Comparison of ENCODE assay signal across 13 mouse cellular contexts in genomic region chr14:105074376-105074775, GRCm38 (mm10).
"Had no signal": no experiment of that assay in that cellular context is flagged by ENCODE, and none has a peak within 500 bp of the region (broad histone marks: within the 10 kb centered on the region; RNA-seq: fewer than 3 reads in every experiment).

No protein-coding gene starts in this region.

- DNase-seq: lung, adult 18-20 months; lung, embryonic 14.5 days; lung, postnatal 10 days; lung, postnatal 4 days; midbrain, embryonic 14.5 days; retina, postnatal 1 day; right cerebral cortex, adult 18-20 months; right cerebral cortex, postnatal 25 days; right cerebral cortex, postnatal 4 days; spleen, adult 18-20 months; thymus, adult 18-20 months; thymus, postnatal 14 days; thymus, postnatal 36 days had no signal
